Mouse (Mus musculus) urinary bladder, postnatal 10 days (tissue): ENCODE results near the gene Zc2hc1c.
"Not testable (repeated sequence)": the region's sequence is repeated elsewhere in the genome, so short reads cannot be mapped to it uniquely, and the experiment has no call there.

Source experiments
- DNase-seq: peaks from one replicate; pipeline ENCODE4 v3.0.0; 2022; ENCODE audit warnings: low spot score

Gene Zc2hc1c

DNA sequence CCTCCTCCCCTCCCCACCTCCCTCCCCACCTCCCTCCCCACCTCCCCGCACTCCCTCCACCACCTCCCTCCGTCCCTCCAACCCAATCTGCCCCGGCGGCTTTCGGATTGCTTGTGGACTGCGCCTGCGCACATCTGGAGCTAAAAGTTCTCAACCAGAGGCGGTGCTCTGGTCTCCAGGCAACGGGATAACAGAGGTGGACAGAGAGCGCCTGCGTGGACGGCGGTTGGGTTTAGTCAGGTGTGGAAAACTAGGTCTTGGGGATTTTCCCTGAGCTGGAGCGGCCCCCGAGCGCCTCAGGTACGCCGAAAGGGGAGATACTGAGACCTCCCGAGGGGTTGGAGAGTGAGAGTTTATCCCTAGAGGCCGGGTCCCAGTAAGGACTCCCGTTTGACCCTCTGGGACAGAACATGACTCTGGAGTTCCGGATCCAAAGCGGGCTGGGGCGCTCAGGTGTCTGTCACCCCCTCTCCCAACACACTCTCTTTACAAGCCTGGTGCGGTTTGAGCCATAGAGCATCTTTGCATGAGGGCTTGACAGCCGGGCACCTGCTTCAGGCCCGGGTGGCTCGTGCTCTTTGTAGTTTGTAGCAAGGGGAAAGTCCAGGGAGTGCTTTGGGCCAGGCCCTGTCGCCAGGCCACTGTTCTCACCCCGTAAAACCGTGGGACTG, at the start of gene Zc2hc1c:
TSS of gene Zc2hc1c (plus strand) at position 106 of the 671 bp plus-strand sequence.
- DNase-seq, result peak; percentile 64

DNA sequence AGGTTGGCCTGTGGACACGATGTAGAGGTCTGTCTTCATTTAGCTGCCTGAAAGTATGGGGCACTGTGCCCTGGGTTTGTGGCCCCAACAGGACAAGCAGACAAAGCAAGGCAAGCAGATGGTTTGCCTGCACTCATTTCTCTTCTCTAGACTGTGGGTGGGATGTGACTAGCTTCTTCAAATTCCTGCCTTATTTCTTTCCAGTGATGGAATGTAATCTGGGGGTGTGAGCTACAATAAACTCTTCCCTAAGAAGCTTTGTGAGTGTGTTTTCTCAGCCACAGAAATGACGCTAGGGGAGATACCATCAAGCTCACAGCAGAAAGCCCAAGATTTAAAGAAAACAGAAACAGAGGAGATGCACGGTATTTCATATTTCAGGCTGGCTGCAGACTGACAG, 36.3 kb upstream of the Zc2hc1c start:
- DNase-seq, result no peak

DNA sequence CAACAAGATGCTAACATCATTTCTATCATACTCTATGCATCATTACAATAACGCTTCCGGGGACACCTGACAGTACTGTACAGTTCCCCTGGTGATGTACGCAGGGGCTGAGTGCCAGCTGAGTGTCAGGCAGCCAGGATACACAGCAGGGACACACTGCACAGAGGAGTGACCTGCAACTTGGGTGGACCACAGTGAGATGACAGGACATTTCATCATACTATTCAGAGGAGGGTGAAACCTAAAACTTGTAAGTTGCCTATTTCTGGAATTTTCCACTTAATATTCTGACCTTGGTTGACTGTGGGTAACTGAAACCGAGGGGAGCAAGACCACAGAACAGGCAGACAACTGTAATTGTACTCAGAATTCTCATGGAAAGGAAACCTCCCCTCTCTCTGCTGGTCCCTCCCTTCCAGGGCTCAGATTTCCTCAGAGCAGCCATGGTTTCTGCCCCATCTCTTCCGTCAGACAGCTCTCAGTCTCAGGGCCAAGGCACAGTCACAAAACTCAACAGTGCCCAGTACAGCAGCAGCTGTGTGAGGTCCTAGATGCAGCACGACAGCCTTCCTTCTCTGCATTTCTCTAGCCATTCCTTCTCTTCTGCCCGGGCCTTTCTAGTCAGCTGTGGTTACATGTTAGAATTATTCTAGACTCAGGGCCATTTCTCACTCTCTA, 32.2 kb upstream of the Zc2hc1c start:
- DNase-seq, result no peak

DNA sequence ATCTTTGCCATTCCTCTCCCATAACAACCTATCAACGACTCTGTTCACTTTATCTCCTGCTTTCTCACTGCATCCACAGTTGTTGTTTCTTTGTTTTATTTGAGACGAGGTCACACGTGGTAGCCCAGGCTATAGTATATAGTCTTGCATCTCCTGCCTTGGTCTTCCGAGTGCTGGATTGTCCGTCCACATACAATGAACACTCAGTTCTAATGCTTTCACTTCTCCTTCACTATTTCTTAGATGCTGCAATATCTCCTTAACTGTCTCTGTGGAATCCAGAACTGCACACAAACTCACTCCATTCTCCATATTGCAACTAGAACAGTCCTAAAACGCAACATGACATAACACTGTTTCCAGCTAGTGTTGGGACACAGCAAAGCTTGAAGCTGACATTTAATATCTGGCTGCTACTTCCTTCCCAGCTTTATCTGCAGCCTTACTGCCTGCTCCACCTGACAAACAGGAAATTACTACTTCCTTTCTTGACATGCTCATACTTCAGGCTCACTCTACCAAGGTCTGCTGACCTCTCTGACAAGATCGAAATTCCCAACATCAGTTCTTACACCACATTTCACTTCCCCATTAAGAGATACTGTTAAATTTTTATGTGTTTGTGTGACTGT, 31.3 kb upstream of the Zc2hc1c start:
- DNase-seq, result no peak

DNA sequence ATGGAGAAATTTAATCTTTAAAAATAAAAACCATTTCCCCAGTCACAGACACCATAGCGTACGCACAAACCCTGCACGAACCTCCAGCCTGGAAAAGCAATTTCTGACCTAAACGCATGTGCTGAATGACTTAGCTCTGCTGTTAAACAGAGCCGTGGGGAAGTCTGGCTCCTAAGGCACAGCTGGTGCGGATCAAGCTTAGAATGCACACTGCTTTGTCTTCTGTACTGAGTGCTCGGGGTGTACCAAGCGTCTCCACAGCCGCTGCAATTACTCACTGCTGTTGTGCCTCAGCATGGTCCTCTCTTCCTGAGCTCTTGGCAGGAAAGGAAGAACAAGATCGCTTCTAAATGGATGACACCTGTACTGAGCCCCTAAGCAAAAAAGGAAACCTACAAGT, 25.9 kb upstream of the Zc2hc1c start:
- no peak for DNase-seq

DNA sequence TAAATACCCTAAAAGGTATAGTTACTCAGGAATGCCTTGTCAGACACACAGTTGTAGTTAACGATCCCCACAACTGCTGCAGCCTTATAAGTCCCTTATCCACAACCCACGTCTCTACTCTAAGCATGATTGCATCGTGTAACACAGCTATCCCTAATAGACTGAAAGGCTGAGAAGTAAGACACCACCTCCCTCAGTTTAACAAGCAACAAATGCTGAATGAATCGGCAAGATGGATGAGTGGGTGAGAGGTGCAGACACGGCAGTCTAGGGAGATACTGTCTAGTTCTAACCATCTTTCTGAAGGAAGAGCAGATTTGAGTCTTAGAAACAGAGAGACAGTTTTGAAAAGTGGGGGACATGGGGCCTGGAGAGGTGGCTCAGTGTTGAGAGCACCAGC, 25.2 kb upstream of the Zc2hc1c start:
- no peak for DNase-seq

DNA sequence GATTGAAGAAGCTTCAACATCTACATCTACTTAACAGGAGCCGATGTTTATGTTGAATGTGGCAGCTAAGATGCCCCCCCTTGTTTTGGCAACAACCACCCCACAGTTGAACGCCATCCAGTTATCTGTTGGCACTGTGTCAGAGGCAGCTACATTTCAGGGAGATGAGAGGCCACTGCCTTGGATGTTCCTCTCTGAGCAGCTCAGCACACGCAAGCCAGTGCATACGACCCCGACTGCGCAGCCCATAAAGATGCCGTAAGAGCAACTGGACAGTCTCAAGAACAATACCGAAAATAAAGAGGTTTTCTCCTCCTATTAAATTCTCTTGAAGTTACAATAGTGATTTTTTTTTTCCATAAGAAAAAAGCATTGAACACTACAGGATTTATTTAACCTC, 23.9 kb upstream of the Zc2hc1c start:
- no peak for DNase-seq

DNA sequence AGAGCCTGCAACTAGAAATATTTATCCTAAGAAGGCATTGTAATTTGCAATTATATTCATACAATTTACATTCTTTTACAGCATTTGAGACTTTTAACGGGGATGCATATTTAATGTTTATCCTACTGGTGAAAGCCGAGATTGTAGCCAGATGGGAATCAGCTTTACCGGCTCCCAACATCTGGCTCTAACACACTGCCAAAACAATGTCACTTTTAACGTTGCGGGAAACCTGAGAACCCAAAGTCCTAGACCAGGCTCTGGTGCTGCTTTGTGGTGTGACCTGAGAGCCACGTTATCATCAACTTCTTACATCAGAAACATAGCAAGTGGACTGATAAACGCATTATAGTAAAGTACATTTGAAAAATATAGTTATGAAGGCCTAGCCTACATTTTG, 23.5 kb upstream of the Zc2hc1c start:
- no peak for DNase-seq

DNA sequence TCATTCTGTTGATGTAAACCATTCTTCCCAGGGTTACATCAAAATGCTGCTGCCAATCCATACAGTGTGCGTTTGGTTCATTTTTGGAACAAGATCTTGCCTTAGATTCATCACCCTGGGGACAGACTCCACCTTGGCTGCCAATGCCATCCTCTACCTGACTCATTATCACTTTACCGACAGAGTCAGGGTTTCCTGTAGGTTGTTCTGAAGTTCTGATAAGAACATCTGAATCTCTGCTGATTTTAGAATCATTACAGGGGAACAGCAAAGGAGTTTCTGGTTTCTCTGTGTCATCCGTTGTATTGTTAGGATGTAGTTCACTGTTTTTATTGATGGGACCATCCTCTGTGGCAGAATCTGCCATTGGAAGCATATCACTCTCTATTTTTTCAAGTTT, 22.1 kb upstream of the Zc2hc1c start:
- DNase-seq, result no peak

DNA sequence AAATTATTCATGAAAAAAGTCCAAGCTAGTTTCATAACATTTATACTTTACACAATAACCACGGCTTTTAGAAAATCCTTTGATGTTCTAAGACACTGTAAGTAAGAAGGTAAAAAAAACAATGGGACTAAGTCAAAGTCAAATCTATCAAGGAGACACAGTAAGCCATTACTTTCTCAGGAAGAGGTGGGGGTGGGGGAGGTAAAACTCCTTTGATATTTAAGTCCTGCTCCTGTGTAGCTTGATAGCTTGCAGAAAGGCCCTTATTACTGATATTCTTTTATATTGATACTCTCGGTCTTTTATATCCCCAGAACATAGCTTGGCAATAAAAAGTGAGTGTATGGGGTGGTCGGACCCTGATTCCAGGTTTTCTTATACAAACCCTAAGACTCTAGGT, 18.6 kb upstream of the Zc2hc1c start:
- DNase-seq, result no peak

DNA sequence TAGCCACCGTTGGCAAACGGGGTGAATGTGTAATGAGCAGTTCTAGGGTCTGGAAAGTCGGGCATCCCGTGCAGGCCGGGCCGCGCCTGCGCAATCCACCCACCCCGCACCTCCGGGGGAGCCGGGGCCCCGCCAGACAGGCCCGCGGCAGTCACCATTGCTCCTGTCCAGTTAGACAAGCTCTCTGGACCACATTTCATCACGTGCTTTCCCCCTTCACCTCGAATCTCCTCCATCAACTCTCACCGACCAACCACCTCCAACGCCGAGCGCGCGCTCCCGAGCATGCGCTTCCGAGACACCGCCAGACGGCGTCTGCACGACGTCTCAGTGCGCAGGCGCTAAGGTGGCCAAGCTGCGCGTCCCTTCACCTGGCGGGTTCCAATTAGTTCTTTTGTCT, 18.1 kb upstream of the Zc2hc1c start, which contains the start of gene Mlh3:
TSS of gene Mlh3 (minus strand) at position 281 of the 400 bp plus-strand sequence.
- peak; percentile 43 for DNase-seq

DNA sequence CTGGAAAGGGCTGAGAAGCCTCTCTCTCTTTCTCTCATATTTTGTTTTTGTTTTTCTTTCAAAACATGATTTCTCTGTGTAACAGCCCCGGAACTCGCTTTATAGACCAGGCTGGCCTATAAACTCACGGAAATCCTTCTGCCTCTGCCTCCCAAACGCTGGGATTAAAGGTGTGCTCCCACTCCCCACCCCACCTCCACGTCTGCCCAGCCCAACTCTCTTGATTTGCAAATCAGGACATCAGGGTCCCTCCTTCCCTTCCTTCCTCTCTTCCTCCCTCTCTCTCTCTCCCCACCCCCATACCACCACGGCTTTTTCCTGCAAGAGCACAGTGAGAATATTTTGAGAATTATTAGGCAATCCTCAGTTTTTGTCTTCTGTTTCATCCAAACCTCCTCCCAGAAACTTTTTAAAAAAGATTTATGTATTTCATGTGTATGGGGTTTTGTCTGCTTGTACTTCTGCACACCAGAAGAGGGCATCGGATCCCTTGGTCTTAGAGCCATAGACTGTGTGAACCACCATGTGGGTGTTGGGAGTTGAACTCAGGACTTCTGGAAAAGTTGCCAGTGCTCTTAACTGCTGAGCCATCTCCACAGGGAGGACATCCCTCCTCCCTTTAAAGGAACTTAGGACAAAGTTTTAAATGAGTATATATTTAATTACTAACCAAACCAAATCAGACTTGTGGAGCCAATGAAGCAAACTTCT, 17.1 kb upstream of the Zc2hc1c start:
- no peak for DNase-seq

DNA sequence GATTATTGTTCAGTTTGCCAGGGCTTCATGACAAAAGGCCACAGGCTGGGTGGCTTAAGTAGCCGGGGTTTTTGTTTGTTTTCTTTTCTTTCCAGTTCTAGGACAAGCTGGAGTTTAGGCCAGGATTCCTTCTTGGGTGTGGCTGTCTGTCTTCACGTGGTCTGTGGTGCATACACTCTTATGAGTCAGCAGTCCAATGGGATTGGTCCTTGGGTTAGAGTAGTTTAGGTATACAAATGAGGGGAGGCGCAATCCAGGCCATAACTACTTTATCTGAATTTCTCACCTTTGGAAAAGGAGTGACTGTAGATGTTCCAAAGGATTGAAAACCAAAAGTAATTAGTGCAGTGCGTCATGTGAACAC, 16.6 kb upstream of the Zc2hc1c start:
- DNase-seq, result no peak

DNA sequence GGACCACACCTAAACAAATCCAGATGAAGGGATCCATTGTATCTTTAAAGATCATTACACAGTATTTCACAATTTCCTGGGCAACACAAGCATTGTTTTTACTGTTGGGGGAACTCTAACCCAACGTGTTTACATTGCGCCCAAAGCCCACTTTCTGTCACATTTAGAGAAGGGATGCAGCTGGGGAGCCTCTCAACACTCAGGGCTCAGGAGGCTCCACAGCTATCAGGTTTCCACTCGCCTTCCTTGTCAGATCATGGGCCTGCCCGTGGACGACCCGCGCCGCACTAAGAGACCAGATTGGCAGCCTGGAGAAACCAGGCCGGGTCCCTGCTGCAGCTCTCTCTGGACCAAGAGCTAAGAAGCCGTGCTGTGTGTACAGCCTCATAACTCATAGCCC, 14.9 kb upstream of the Zc2hc1c start:
- DNase-seq, result no peak

DNA sequence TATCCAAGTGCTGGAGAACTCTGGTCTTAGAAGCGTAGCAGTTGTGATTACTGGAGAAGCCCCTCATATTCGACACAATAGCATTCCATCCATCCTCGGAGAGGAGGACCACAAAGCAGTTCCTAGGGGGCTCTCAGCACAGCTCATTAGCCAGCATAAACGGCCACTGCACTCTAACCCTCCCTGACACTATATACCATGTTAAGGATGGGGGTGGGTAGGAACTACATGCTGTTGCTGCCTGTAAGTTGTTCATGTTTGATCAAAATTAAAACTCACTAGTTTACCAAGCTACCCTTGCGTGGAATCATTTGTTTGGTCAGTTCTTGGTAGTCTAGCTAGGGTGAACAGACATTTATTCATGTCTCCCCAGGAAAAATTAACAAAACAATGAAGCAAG, 12.1 kb upstream of the Zc2hc1c start:
- no peak for DNase-seq

DNA sequence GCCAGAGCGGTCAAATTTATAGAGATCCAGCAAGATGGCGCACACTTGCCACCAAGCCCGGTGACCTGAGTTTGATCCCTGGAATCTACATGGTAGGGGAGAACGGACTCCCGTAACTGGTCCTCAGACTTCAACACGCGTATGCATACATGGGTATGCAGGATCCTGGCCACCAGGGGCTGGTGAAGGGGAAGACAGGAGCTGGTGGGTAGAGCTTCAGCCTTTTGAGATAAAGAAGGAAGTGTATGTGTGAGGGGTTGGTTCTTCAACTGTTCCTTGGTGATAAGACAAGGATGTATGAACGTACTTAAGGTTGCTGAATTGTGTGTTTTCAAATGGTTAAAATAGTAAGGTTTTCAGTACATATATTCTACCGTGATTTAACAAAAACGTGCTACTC, 9.5 kb upstream of the Zc2hc1c start:
- no peak for DNase-seq

DNA sequence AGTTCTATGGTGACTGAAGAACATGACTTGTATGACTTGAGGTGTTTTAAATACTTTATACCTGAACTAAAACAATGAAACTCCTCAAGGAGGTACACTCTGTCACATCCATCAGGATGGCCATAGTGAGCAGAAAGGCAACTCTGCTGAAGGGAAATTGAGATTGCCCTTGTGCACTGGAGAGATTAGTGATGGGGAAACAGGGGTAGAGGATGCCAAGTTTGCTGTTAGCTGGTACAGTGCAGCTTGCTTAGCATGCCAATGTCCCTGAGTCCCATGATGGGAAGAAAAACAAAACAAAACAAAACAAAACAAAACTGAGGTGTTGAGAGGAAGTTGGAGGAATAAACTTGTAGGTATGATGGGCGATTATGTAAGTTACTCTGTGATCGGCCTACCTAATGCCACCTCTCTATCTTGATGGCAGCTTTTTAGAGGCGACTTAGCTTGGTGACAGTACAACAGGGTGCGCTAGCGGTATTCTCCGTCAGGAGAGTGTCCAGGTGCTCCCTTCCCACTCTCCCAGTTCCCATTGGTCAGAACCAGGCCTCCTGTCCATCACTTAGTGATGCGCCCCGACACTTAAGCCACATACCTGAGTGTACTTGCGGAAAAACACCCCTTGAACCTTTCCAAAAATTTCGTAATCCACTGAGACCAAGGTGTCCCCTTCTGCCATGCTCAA, 8.9 kb upstream of the Zc2hc1c start:
- DNase-seq, result no peak

DNA sequence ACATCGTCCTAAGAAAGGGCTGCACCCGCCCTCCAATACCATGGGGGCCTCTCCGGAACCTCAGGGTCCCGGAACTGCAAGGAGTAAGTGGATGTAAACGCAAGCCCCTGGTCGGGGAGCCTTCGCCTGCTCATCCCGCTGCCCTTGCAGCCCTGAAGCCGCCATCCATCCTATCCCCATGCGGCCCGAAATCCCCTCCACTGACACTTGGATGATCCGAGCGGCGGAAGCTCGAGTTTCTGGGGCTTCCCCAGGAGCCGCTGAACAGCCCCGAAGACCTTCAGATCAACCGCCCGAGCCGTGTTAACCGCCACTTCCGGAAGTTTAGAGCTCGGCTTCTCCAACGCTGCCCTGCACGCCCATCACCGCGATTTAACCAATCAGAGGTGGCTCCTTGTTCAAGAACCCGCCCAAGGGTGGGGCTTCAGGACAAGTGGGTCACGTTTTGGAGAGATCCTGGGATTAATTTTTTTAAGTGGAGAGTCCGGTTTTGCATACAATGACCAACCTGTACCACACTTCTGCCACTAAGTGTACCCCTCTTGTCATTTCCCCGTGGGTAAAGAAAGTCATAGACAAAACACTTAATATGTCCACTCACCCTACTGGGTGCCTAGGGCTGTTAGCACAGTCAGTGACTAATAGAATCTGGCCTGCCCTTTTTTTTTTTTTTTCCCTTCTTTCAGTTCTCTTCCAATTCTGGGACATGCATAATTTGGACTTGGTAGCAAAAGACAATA, 8.1 kb upstream of the Zc2hc1c start:
- peak; percentile 85 for DNase-seq

DNA sequence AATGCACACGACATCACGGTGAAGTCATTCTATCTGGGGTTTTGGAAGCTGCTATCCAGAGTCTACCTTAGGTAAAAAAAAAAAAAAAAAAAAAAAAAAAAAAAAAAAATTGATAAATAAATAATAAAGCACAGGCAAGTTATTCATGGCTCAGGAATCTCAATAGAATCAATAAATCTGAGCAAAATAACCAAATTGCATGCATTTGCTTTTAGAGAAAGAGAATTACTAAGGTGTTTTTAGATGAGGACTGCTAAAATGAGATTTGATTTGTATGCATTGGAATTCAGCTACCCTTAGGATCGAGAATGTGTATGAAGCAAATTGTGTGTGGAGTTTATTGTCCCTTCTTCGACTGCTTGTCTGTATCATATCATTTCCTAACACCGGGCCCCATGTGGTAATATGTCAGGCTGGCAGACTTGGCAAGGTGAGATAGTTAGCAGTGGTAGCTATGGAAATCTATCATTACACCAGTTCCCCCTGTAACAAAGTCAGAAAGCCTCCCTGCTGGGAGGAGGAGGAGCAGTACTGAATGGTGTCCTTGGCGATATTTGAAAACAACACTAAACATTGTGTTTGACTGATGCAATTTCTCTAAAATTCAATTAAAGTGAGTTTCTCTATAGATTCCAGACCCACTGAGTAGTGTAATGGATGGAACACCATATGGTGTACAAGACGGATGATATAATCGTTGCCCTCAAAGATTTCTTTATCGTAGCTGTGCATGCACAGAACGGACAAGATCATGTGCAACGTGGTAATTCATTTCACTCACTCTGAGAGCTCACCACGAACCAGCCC, 7.3 kb upstream of the Zc2hc1c start:
- no peak for DNase-seq

DNA sequence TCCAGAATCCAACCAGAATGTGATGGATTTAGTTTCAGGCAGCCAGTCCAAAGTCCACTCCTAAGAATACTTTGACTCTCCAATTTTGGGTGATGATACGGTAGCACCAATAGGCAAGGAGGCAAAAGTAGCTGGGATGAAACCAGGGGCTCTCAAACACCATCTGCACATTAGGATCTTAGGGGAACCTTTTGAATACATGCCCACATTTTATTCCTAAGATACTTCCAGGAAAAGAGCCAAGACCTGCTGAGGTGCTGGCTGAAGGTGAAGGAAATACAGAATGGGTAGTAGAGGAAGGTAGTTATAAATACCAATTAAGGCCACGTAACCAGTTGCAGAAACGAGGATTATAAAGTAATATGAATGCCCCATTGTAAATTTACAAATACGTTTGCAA, 6.6 kb upstream of the Zc2hc1c start:
- DNase-seq, result not testable (repeated sequence)

DNA sequence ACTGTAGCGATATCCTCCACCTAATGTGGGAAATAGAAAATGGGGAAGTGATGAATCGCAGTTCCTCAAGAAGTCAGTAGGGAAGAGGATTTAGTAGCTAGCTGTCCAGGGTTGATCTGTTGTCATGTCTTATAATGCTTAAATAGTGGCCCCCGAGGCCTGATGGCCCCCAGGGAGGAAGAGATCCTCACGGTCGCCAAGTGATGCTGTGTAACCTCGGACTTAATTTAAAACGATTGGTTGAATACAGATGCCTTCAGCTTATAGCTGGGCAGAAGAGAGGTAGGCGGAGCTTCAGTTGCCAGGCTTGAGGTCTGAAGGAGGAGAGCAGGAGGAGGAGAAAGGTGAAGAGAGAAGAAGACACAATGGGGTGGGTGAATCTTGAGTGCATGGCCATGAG, 4.1 kb upstream of the Zc2hc1c start:
- no peak for DNase-seq
